Mouse (Mus musculus) midbrain, embryonic 10.5 days (tissue): ENCODE data around the gene Nrap. TPM values are rescaled to one million over a fixed set of nuclear protein-coding genes. Genes with fewer than 3 reads are reported as not detected.
"Not testable (repeated sequence)": the region's sequence is repeated elsewhere in the genome, so short reads cannot be mapped to it uniquely, and the experiment has no call there.

ENCODE experiments used
- DNase-seq: peaks from one replicate; pipeline ENCODE4 v3.0.0-alpha.2; 2017; ENCODE audit warnings: low spot score
- H3K27ac ChIP-seq: fragments of 300-500 bp; sonication (generic); replicated peaks from 2 replicates; pipeline ENCODE4 v1.5.1; 2016; ENCODE audit warnings: mild to moderate bottlenecking
- H3K27me3 ChIP-seq: fragments of 300-500 bp; sonication (generic); 2 replicates; pipeline ENCODE4 v1.6.1; 2016; ENCODE audit warnings: low read depth, mild to moderate bottlenecking; ENCODE audit not compliant: poor library complexity, severe bottlenecking
- H3K36me3 ChIP-seq: fragments of 300-500 bp; sonication (generic); 2 replicates; pipeline ENCODE4 v1.6.1; 2016; ENCODE audit warnings: mild to moderate bottlenecking, moderate library complexity
- H3K4me1 ChIP-seq: fragments of 300-500 bp; sonication (generic); 2 replicates; pipeline ENCODE4 v1.6.1; 2016
- H3K4me3 ChIP-seq: fragments of 300-500 bp; sonication (generic); 2 replicates; pipeline ENCODE4 v1.5.1; 2016; ENCODE audit warnings: mild to moderate bottlenecking, moderate library complexity
- H3K9me3 ChIP-seq: fragments of 300-500 bp; sonication (generic); replicated peaks from 2 replicates; pipeline ENCODE4 v1.6.1; 2016; ENCODE audit warnings: mild to moderate bottlenecking
- WGBS: fragments of 180-500 bp; shearing (Covaris S2); methylation state at CpG from one replicate; pipeline ENCODE4 v1.1.7; 2016; 5-methylcytosine and 5-hydroxymethylcytosine counted together
- polyA plus RNA-seq: library from polyadenylated mRNA; unstranded; fragments of >200 nt; fragmentation: Nextera tagmentation; extraction: Ambion mirVana; gene quantifications from 2 replicates; pipeline ENCODE4 v1.2.1, GENCODE M21; 2016

Nrap gene
- polyA plus RNA-seq, 1 experiment from 2014 or later = 0.06 TPM

DNA sequence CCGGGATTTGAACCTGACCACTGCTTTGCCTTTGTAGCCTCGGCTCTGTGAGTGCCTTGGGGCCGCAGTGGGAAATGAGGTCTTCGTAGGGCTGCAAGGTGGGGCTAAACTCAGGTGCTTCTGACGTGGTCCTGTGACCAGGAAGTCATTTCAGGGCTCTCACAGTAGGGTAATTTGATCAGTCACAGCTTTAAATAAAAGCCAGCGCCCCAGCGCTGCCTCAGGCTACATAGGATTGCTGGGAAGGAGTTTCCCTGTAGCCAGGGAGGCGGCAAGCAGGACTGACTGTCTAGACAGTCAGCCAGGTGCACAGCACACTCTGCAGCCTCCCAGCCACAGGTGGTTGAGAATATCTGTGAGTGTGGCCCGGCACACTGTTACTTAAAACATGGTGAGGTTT is 29.6 kb upstream of the Nrap start:
- DNase-seq = no peak
- Histone ChIP-seq H3K4me3 (no peak overlapping the region), H3K27ac (no peak overlapping the region), H3K4me1 (peaks cover 4% of the 10 kb centered on the region; the same call in 1 of the 2 replicates), H3K36me3 (no peaks in the 10 kb centered on the region), H3K27me3 (no peaks in the 10 kb centered on the region), H3K9me3 (no peaks in the 10 kb centered on the region)
- WGBS = 73% methylated on average over 9 of the region's 9 CpGs

DNA sequence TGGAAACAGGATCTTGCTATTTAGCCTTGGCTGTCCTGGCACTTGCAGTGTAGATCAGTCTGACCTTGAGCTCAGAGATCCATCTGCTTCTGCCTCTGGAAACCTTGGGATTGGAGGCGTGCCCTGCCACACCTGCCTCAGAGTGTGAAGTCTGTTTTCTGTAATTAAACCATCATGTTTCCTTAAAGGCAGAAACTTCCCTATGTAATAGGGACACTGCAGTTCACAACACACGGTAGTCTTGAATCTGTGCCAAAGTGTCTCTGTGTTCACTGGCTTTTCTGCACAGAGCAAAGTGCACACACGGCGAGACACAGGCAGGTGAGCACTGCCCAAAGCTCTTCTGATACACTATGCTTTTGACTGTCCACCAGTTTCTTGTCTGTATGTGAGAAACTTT is 28.6 kb upstream of the Nrap start:
- 94% methylated on average over 4 of the region's 4 CpGs for WGBS
- Histone ChIP-seq H3K4me3 (no peak overlapping the region), H3K27ac (no peak overlapping the region), H3K27me3 (no peaks in the 10 kb centered on the region), H3K4me1 (peaks cover 3% of the 10 kb centered on the region; the same call in 1 of the 2 replicates), H3K36me3 (no peaks in the 10 kb centered on the region), H3K9me3 (no peaks in the 10 kb centered on the region)
- no peak for DNase-seq

DNA sequence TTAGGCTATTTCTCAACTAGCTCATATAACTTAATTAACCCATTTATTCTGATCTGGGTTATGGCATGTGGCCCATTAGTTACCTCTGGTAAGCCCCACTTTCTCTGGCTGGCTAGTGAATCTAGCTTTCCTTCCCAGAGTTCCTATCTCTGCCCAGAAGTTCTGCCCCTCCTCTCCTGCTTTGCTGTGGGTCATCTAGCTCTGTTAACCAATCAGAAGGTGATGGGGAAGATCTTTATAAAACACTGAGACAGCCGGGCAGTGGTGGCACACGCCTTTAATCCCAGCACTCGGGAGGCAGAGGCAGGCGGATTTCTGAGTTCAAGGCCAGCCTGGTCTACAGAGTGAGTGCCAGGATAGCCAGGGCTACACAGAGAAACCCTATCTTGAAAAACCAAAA is 20.0 kb upstream of the Nrap start:
- H3K27ac ChIP-seq, H3K4me1 ChIP-seq, H3K27me3 ChIP-seq, H3K4me3 ChIP-seq, H3K9me3 ChIP-seq, DNase-seq: not testable (repeated sequence)
- 93% methylated on average over 4 of the region's 4 CpGs for WGBS
- H3K36me3 ChIP-seq = peaks cover 18% of the 10 kb centered on the region

DNA sequence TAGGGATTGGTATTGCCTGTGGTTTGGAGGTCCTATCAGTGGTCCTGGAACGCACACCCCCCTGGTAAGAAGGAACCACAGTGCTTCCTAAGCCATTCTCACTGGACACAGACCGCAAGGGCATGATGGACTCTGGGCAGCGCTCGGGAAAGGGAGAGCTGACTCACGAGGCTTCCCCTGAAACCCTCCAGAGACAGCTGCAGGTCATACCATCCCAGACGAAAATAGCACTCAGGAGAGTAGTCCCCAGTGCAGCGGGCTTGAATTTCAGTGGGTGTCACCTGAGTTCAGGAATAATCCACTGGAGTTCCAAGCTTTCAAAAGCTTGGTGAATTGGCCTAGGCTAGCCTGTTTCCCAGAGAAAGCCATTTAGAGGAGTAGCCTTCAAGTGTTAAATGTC is 16.7 kb upstream of the Nrap start:
- peaks cover 23% of the 10 kb centered on the region for H3K36me3 ChIP-seq
- no peaks in the 10 kb centered on the region; the same call in 1 of the 2 replicates for H3K9me3 ChIP-seq
- H3K27ac ChIP-seq = no peak overlapping the region
- H3K4me1 ChIP-seq = no peaks in the 10 kb centered on the region
- WGBS = 94% methylated on average over 7 of the region's 7 CpGs
- DNase-seq = no peak
- no peaks in the 10 kb centered on the region for H3K27me3 ChIP-seq
- no peak overlapping the region for H3K4me3 ChIP-seq

DNA sequence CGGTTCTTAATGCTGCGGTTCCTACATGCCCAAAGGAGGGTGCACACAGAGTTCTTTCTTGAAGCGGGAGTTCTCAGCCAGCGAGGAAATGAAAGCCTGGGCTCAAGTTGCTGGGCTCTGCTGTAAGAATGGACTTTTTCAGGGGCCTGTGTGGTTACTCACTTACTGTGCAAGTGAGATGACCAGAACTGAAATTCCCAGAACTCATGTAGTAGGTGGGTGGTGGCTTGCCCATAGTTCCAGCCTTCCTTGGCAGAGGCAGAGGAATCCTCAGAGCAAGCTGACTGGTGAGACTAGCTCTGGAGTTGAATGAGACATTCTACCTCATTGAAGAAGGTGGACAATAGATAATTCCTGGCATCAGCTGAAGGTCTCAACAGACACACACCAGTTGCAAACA is 16.0 kb upstream of the Nrap start:
- Histone ChIP-seq H3K36me3 (peaks cover 23% of the 10 kb centered on the region), H3K27me3 (no peaks in the 10 kb centered on the region), H3K4me3 (no peak overlapping the region), H3K4me1 (no peaks in the 10 kb centered on the region), H3K27ac (no peak overlapping the region), H3K9me3 (no peaks in the 10 kb centered on the region; the same call in 1 of the 2 replicates)
- no peak for DNase-seq
- WGBS = 92% methylated on average over 4 of the region's 4 CpGs

DNA sequence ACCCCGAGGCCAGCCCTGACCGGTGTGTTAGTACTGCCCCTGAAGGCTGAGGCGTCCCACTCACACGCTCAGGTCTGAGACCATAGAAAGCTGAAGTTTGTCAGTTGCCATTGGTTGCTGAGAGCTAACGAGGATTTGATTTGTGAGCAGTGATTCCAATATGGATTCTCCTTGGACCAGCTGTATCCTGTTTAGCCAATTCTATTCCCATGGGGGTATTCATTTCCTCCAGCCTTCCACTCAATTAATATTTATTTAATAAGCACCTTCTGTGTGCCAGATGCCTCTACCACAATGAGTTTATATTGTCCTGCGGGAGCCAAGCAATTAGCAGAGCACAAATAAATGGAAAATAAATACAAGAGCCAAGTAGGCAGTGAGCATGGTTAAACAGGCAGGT is 12.0 kb upstream of the Nrap start:
- 91% methylated on average over 6 of the region's 6 CpGs for WGBS
- Histone ChIP-seq H3K27ac (no peak overlapping the region), H3K9me3 (no peaks in the 10 kb centered on the region), H3K4me3 (no peak overlapping the region), H3K36me3 (peaks cover 11% of the 10 kb centered on the region; the same call in 1 of the 2 replicates), H3K27me3 (peaks cover 19% of the 10 kb centered on the region), H3K4me1 (peaks cover 12% of the 10 kb centered on the region)
- DNase-seq = no peak

DNA sequence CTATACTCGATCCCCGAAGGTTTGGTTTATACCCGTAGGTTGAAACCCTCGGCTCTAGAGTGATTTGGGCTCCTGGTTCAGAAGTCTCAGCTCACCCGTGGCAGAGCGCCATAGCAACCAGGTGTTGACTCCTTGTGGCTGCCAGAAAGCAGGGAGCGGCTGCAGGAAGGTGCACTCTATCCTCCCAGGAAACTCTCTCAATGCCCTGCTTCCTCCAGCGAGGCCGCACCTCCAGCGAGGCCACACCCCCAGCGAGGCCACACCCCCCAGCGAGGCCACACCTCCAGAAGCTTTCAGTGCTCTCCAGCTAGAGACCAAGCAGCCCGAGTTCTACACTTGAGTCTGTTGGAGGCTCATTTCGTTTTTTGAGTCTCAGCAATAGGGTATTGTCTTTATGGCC is 10.4 kb upstream of the Nrap start:
- WGBS = 51% methylated on average over 14 of the region's 14 CpGs
- H3K27ac ChIP-seq = no peak overlapping the region
- H3K27me3 ChIP-seq = peaks cover 34% of the 10 kb centered on the region
- H3K36me3 ChIP-seq = 0 out of 2 replicates have a peak, but pooled peaks cover 7% of the 10 kb centered on the region
- DNase-seq = no peak
- no peak overlapping the region for H3K4me3 ChIP-seq
- peaks cover 20% of the 10 kb centered on the region for H3K4me1 ChIP-seq
- no peaks in the 10 kb centered on the region for H3K9me3 ChIP-seq

DNA sequence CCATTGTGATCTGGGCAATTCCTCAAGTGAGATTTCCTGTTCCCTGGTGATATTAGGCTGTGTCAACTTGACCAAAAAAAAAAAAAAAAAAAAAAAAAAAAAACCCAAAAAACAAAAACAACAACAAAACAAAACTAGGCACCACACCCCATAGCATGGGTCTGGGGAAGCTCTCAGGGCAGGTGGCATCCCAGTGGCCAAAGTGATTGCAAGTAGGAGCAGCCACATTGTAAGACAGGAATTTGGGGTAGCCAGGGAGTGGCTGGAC is 8.6 kb upstream of the Nrap start:
- peaks cover 20% of the 10 kb centered on the region for H3K4me1 ChIP-seq

DNA sequence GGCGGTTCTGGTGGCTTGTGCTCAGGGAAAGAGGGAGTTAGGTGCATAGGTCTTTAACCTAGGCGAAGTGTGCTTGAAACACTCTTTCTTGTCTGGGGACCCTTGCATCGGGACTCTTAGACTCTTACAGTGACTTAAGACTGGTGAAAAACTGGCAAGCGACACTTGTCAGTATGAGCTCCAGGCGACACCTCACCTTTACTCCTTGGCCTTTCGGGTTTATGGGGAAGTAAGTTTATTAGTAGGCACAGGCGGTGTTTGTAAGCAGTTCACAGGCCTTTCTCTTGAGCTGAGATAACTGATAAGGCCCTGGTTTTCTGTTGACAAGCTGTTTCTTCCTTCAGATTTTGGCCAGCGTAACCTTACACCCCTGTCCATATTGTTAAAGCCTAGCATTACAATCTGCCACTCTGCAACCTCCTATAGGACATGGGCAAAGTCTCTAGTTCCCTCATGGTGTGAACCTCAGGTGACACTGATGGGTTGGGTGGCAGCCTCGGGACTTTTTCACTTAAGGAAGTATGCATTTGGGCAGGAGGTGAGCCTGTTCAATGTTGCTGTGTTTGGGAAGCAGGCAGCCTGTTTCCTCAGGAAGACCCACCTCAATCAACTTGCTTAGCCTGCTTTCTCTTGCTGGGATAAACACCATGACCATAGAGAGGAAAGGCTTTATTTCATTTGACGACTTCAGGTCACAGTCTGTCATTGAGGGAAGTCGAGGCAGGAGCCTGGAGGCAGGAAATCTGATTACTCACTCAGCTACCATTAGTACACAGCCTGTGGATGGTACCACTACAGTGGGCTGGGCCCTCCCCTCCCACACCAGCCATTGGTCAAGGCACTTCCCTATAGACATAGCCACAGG is 8.1 kb upstream of the Nrap start:
- DNase-seq = no peak
- Histone ChIP-seq H3K27ac (peak overlapping the region; percentile 92), H3K27me3 (peaks cover 53% of the 10 kb centered on the region), H3K4me3 (peak overlapping the region; percentile 63), H3K9me3 (no peaks in the 10 kb centered on the region), H3K4me1 (peaks cover 20% of the 10 kb centered on the region), H3K36me3 (no peaks in the 10 kb centered on the region)
- WGBS = 66% methylated on average over 11 of the region's 11 CpGs

More for the DNA sequence above, 8.6 kb upstream of the Nrap start:
- Histone ChIP-seq H3K27ac (no peak overlapping the region), H3K36me3 (no peaks in the 10 kb centered on the region), H3K9me3 (no peaks in the 10 kb centered on the region), H3K4me3 (no peak overlapping the region), H3K27me3 (peaks cover 52% of the 10 kb centered on the region)
- DNase-seq = no peak

DNA sequence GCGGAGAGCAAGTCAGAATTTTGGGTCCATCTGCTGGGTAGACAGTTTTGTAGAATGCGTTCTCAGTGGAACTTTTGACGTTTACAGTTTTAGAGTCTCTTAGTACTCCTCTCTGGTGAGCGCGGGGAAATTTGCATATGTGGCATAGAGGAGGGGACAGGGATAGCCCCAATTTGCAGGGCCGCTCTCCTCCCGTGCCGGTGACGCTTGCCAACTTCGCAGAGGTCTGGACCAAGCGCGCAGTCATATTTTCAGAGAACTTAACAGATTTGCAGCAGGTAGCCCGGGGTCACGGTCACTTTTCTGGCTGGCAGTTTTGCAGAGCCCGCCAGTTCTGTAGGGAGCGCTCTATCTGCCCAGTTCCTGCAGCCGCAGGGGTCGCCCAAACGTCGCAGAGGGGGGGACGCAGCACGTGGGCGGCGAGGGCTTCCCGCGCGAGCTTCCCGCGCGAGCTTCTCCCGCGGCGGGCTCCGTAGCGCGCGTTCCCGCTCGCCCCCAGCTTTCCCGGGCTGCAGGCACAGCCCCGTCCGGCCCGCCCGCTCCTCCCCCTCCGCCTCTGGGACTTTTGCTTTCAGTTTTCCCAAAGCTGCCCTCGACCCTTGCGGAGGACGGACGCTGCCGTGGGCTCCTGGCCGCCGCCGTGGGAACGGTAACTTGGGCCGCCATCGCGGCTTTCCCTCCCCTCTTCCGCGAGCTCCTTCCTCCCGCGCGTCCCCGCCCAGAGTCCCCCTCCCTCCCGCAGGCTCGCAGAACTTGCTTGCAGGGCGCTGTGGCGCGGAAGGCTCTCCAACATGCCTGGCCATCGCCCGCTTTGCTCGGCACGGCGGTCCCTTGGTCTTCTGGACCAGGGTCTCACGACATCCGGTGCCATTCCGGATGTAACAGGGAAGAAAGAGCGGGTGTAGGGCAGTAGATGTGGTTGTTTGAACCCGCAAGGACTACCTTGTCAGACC is 7.1 kb upstream of the Nrap start, which contains the start of gene Casp7:
Gene Casp7, plus strand, starts transcription at position 461 of the 953 bp plus-strand sequence.
- no peaks in the 10 kb centered on the region for H3K36me3 ChIP-seq
- H3K9me3 ChIP-seq = no peaks in the 10 kb centered on the region
- peaks cover 53% of the 10 kb centered on the region for H3K27me3 ChIP-seq
- H3K4me3 ChIP-seq = peak within 1 kb of the TSS; percentile 63
- peak within 1 kb of the TSS; percentile 92 for H3K27ac ChIP-seq
- peak; percentile 77 for DNase-seq
- under 1% methylated on average over 78 of the region's 78 CpGs for WGBS
- H3K4me1 ChIP-seq = peaks cover 23% of the 10 kb centered on the region

DNA sequence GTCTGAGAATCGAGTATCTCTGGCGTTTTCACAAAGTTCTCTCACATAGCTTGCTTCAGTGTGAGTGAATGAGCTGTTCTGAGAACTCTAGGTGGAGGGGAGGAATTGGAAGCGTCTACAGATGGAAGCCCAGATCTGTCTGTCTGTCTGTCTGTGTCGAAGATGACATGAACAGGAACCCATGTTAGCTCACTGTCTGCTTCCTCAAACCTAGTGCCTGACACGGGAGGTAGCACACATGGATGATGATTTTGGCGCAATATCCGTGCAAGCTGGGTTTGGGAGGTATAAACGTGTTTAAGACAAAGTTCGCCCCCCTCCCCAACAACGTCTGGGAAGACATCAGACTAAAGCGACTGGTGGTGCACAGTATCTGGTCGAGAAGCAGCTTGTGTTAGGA is 6.4 kb upstream of the Nrap start:
- peak overlapping the region; percentile 63 for H3K4me3 ChIP-seq
- peak overlapping the region; percentile 92; the same call in 1 of the 2 replicates for H3K27ac ChIP-seq
- H3K9me3 ChIP-seq = no peaks in the 10 kb centered on the region
- no peaks in the 10 kb centered on the region for H3K36me3 ChIP-seq
- no peak for DNase-seq
- 41% methylated on average over 12 of the region's 12 CpGs for WGBS
- H3K27me3 ChIP-seq = peaks cover 53% of the 10 kb centered on the region
- peaks cover 23% of the 10 kb centered on the region for H3K4me1 ChIP-seq

DNA sequence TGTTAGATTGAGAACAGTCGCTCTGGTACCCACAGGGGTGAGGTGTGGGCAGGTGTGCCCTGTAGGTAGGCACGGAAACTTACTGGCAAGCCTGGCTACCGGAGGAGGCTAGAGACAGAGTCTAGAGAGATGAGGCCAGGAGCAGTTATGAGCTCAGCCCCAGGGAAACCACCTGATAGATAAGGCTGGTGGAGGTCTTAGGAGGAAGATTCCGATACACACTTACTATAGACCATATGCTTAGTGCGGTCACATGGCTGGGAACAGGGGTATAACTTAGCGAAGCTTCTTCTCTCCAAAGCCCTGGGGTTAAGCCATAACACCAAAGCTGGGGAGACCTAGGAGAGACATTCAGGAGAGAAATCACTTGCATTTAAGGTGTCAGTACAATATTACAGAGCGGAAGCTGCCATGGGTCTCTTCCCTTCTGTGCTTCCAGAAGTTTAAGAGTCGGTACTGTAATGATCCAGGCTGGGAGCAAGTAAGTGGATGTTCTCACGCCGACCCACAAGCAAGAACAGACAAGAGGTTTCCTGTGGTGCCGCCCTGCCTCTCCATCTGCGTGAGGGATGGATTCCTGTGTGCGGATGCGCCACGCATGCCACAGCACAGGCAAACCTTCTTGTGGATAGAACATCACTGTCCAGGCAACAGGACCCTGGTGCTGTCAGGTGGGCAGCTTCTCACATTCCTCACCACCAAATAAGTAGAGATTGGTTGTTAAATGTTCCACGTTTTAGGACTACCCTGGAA is 5.5 kb upstream of the Nrap start:
- peaks cover 23% of the 10 kb centered on the region for H3K4me1 ChIP-seq
- WGBS = 89% methylated on average over 16 of the region's 16 CpGs
- no peaks in the 10 kb centered on the region for H3K9me3 ChIP-seq
- H3K27ac ChIP-seq = no peak overlapping the region
- H3K36me3 ChIP-seq = no peaks in the 10 kb centered on the region
- peaks cover 53% of the 10 kb centered on the region for H3K27me3 ChIP-seq
- DNase-seq = no peak
- H3K4me3 ChIP-seq = no peak overlapping the region
